Mouse (Mus musculus): ENCODE results near the gene Pard3b.

DNA sequence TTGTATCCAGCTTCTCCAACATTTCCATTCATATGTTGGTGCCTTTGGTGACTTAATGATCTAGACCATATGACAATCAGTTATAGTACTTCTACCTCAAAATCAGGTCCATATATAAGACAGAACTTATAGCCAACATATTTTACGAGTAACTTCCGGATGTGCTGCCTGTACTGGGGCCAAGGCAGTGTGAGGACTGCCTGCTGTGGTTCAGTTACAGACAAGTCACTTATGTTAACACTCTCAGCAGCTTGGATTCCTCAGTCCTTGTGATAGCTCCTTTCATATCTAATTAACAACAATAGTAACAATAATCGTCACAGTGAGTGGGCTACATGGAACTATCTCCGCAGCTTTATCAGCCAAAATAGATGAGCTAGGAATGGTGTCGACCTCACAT is 959.9 kb downstream of the Pard3b start:
- TF ChIP-seq CTCF (IDR thresholded peaks at IDR 0.05): no peak
- TF ChIP-seq POLR2A (IDR thresholded peaks at IDR 0.05; ENCODE audit: insufficient read depth, low read depth, low read length): no peak
